Mouse (Mus musculus) monocyte, adult 59 days (primary cell): ENCODE measurements around the gene Rhbdd3. TPM values are rescaled to one million over a fixed set of nuclear protein-coding genes. Genes with fewer than 3 reads are reported as not detected.

Source experiments
- total RNA-seq, 2 experiments: library from RNA; stranded (reverse); gene quantifications; one replicate each; pipeline ENCODE4 v1.2.4; 2023

Rhbdd3 gene
- 10 to 100 TPM; 10.6 to 11.0 TPM for total RNA-seq

GRCm38 (mm10) chr11:5098736-5099542, at the start of gene Rhbdd3, which contains the start of gene Ewsr1:
TSS of gene Rhbdd3 (plus strand) at chr11:5098926.
TSS of gene Ewsr1 (minus strand) at chr11:5099266.

GRCm38 (mm10) chr11:5057856-5058641, 40.7 kb upstream of the Rhbdd3 start, which contains the start of gene Rasl10a:
TSS of gene Rasl10a (plus strand) at chr11:5058128.

GRCm38 (mm10) chr11:5065056-5065821, 33.5 kb upstream of the Rhbdd3 start, which contains the start of gene Gas2l1:
TSS of gene Gas2l1 (minus strand) at chr11:5065327.

GRCm38 (mm10) chr11:5151680-5152337, 53.1 kb downstream of the Rhbdd3 start, which contains the start of gene Emid1:
TSS of gene Emid1 (minus strand) at chr11:5152257.

Other genes starting within 250 kb of the Rhbdd3 start
- 10 to 100 TPM; 33.9 to 40.7 TPM for gene Nf2, start 249.4 kb upstream of the Rhbdd3 start, total RNA-seq
- 1 to 10 TPM; 4.2 to 4.9 TPM for gene Nipsnap1, start 225.0 kb upstream of the Rhbdd3 start, total RNA-seq
- 10 to 100 TPM; 31.9 to 32.2 TPM for gene Thoc5, start 203.6 kb upstream of the Rhbdd3 start, total RNA-seq
- gene Nefh, start 150.9 kb upstream of the Rhbdd3 start, total RNA-seq = not detected
- gene Ap1b1, start 112.1 kb upstream of the Rhbdd3 start, total RNA-seq = 10 to 100 TPM; 50.2 to 62.6 TPM
- not detected for gene Rasl10a, start 40.8 kb upstream of the Rhbdd3 start, total RNA-seq
- 10 to 100 TPM; 28.8 to 33.1 TPM for gene Gas2l1, start 33.6 kb upstream of the Rhbdd3 start, total RNA-seq
- 100 to 1,000 TPM; 439 to 473 TPM for gene Ewsr1, start 340 bp downstream of the Rhbdd3 start, total RNA-seq
- gene Emid1, start 53.3 kb downstream of the Rhbdd3 start, total RNA-seq = not detected
- 10 to 100 TPM; 15.9 to 16.8 TPM for gene Kremen1, start 162.6 kb downstream of the Rhbdd3 start, total RNA-seq